Mouse (Mus musculus) gastrocnemius, adult 2 months (tissue): ENCODE results near the gene Ap1s3. TPM values are rescaled to one million over a fixed set of nuclear protein-coding genes. Genes with fewer than 3 reads are reported as not detected.

ENCODE experiments used
- DNase-seq: peaks from one replicate; pipeline ENCODE4 v3.0.0; 2022
- H3K27ac ChIP-seq: fragments of 200-600 bp; 2 replicates; pipeline ENCODE4 v1.8.1; 2022; ENCODE audit warnings: mild to moderate bottlenecking
- H3K4me3 ChIP-seq: fragments of 200-600 bp; 2 replicates; pipeline ENCODE4 v1.8.1; 2022; ENCODE audit warnings: mild to moderate bottlenecking, moderate library complexity
- CTCF ChIP-seq: fragments of 200-600 bp; IDR thresholded peaks from 2 replicates; pipeline ENCODE4 v1.8.1; 2022; ENCODE audit warnings: antibody characterized with exemption, mild to moderate bottlenecking, moderate library complexity
- intact Hi-C: fragments of 180-260 bp; cut with DNase I; formaldehyde crosslinking; loops from one replicate; pipeline ENCODE4 v1.15.1; 2025
- total RNA-seq, 2 experiments: library from RNA; stranded (reverse); gene quantifications; 2 replicates each; pipeline ENCODE4 v1.2.3; 2021

Gene Ap1s3
- total RNA-seq, 2 experiments from 2014 or later, result not detected

GRCm38 (mm10) chr1:79602500-79602899, 69.3 kb downstream of the Ap1s3 start:
- Histone ChIP-seq H3K27ac (no peak overlapping the region), H3K4me3 (no peak overlapping the region)
- DNase-seq, result no peak
- no peak for TF ChIP-seq CTCF
- intact Hi-C loops, result no loop called here

DNA sequence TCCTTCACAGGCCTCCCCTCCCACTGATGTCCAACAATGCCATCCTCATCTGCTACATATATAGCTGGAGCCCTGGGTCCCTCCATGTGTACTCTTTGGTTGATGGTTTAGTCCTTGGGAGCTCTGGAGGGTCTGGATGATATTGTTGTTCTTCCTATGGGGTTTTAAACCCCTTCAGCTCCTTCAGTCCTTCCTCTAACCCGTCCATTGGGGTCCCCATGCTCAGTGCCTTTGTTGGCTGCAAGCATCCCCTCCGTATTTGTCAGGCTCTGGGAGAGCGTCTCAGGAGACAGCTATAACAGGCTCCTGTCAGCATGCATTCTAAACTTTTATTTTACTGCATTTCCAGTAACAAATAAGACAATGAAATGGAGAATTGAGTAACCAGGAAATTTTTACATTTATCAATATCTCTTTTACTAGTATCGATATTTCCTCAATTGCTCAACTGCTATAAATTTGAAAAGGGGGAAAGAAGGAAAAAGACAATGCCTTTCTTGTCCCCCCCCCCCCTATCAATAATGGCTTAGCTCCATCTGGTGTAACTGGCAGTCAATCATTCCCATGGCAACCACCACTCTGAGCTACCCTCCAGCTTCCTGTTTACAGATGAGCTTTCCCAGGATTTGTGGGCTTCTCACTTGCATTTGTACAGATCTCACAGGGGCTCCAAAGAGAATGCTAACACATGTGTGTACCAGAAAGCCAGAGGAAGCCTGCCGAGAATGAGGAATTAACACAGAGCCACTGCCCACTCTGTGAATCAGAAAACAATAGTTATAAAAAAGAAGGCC, 73.2 kb downstream of the Ap1s3 start:
- H3K4me3 ChIP-seq, result no peak overlapping the region
- DNase-seq, result no peak
- intact Hi-C loops, result no loop called here
- no peak overlapping the region for H3K27ac ChIP-seq
- no peak for TF ChIP-seq CTCF

DNA sequence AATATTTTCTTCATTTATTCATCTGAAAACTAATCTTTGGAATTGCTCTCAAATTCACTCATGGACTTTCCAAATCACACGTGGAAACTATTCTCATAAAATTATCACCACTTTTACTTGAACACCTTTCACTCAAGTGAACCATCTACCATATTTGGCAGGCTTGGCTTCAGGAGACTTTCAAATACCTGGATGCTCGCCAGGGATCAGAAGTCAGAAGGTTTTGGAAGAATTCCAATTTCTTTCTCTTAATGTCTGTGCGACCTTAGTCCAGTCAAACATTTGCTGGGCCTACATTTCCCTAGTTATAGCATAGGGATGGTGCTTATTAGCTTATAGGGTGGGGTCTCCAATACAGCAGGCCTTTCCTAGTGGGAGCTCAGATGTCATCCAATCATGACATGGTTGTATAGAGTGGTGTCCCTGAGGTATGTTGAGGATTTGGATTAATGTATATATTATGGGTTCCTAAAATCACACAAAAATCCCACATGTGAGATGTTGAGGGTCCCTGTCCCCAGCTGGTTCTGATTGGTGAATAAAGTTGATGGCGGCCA, 79.0 kb downstream of the Ap1s3 start:
- H3K27ac ChIP-seq, result no peak overlapping the region
- no peak overlapping the region for H3K4me3 ChIP-seq
- TF ChIP-seq CTCF, result no peak
- no peak for DNase-seq
- intact Hi-C loops, result no loop called here

GRCm38 (mm10) chr1:79591091-79591490, 80.7 kb downstream of the Ap1s3 start:
- Histone ChIP-seq H3K27ac (no peak overlapping the region), H3K4me3 (no peak overlapping the region)
- DNase-seq, result no peak
- intact Hi-C loops, result no loop called here
- TF ChIP-seq CTCF, result no peak

DNA sequence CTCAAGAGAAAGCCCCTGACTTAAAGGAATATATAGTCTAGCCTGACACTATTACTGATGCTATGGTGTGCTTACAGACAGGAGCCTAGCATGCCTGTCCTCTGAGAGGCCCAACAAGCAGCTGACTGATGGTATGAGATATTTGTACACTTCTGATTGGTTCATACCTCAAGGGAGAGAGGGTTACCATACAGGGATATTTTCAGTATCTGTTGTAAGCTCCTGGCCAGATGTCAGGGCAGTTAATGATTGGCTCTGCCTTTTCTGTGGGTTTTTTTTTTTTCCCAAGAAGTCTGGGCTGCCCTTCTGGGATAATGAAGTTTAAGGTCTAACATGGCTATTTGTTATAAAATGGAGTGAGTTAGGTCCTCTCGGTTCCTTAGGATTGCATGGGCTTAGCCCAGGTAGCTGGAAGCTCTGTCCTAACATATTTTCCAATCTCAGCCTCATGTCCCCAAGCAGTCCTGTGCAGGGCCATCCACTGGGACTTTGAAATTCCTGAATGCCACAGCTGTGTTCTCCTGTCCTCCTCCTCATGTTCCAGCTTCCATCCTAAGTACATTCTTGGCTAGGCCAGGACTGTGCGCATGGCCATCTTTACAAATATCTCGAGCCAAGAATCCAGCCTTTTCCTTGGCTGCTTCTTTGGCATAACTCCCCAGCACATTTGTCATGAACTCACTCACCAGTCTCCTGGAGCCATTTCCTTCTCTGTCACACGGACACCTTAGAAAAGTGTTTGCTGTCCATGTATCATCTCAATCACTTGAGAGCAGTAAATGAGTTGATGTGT, 81.6 kb downstream of the Ap1s3 start:
- intact Hi-C loops, result no loop called here
- no peak for TF ChIP-seq CTCF
- no peak for DNase-seq
- no peak overlapping the region for H3K4me3 ChIP-seq
- no peak overlapping the region for H3K27ac ChIP-seq

DNA sequence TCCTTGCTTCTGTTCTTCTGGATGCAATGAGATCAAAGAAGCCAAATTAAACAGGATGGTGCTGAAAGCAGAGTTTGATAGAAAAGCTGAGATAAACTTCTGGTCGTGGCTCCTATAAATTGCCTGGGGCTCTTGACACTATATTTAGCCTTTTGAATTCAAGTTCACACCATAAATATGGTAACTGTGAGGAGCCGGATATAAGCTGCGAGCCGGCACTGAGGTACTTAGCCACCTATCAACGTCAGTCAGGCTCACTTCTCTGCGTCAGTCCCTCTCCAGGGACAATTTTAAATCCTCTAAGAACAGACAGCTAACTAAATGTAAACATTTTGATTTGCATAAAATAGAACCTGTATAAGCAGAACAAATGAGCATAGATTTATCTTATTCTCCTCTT, 82.3 kb downstream of the Ap1s3 start:
- no peak overlapping the region for H3K27ac ChIP-seq
- no peak for TF ChIP-seq CTCF
- H3K4me3 ChIP-seq, result no peak overlapping the region
- DNase-seq, result no peak
- intact Hi-C loops, result no loop called here

DNA sequence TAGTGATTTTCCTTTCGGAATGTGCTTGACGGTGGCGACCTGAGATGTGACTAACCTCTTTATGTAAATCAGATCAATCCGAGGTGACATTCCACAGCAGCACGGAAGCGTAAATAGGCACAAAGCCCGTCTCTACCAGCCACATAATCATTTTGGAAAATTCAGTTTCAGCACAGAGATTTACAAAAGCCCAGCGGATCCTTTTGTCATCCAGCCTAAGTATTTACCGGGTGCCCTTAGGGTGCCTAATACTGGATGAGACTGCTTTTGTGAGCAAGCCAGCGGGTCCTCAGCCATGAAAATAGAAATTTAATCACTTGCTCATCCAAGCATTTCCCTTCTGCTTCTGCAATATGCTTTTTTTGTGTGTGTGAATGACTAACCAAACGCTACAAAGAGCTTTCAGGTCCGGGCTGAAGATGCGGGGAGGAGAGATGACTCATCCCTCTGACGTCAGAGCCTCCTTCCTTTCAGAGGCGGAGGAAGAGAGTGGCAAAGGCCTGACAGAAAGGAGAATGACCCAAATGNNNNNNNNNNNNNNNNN, 90.6 kb downstream of the Ap1s3 start:
- H3K27ac ChIP-seq, result no peak overlapping the region
- intact Hi-C loops, result no loop called here
- TF ChIP-seq CTCF, result no peak
- peak; percentile 41 for DNase-seq
- peak overlapping the region; percentile 32 for H3K4me3 ChIP-seq

DNA sequence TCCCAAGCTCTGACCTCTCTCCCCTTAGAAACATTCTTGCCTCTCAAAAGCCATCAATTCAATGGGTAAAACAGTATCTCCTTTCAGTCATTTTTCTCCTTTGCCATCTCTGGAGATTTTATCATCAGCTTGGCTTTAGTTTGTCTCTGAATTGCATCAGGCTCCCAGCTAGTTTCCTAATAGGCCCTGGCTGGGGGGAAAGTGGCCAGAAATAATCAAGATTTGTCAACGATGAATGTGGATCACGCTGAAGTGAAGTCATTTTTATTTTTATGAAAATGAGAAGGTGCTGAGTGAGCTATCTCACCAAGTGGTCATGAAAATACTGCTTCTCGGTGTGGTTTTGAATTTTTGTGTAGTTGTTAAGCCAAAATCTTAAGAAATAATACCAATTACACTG, 94.4 kb downstream of the Ap1s3 start:
- TF ChIP-seq CTCF, result no peak

GRCm38 (mm10) chr1:79571912-79572311, 99.9 kb downstream of the Ap1s3 start:
- no peak for DNase-seq
- Histone ChIP-seq H3K4me3 (no peak overlapping the region), H3K27ac (no peak overlapping the region)
- intact Hi-C loops, result no loop called here
- TF ChIP-seq CTCF, result no peak

More for the DNA sequence above, 94.4 kb downstream of the Ap1s3 start:
- DNase-seq, result peak; percentile 50
- no peak overlapping the region for H3K4me3 ChIP-seq
- no peak overlapping the region for H3K27ac ChIP-seq
- intact Hi-C loops, result no loop called here

- no peak overlapping the region for H3K4me3 ChIP-seq
- no peak for DNase-seq
- no peak for TF ChIP-seq CTCF
- no peak overlapping the region for H3K27ac ChIP-seq
- intact Hi-C loops, result no loop called here
Measured at GRCm38 (mm10) chr1:79571126-79571525, 100.6 kb downstream of the Ap1s3 start.

DNA sequence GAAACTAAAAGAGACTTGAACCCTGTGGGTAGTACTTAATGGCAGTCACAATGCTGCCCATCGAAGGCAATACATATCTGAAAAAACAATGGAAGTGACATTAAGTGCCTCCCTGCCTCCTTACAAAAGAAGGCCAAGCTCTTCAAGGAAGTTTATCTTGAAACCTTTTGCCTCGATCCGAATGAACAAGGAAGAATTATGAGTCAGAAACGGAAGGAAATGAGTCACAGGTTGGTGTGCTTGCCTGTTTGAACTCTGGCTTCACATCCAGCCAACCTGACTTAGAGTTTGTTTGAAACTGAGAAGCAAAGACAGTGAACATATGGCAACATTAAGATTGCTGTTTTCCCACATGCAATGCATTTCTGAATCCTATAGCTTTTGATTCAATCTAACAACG, 110.6 kb downstream of the Ap1s3 start:
- DNase-seq, result no peak
- intact Hi-C loops, result no loop called here
- TF ChIP-seq CTCF, result no peak
- Histone ChIP-seq H3K4me3 (no peak overlapping the region), H3K27ac (no peak overlapping the region)

Other genes with a start within 250 kb of the Ap1s3 start
- gene Scg2, start 231.9 kb downstream of the Ap1s3 start, total RNA-seq, result not detected
- gene Mrpl44, start 104.0 kb upstream of the Ap1s3 start, total RNA-seq, result 10 to 100 TPM; 27.9 to 34.5 TPM
- 10 to 100 TPM; 10.9 to 11.5 TPM for gene Wdfy1, start 104.2 kb upstream of the Ap1s3 start, total RNA-seq
- 100 to 1,000 TPM in 1 of 2 experiments, 10 to 100 TPM in 1; 72.3 to 125 TPM for gene Serpine2, start 189.2 kb upstream of the Ap1s3 start, total RNA-seq